Mouse (Mus musculus): Measurements from ENCODE around the gene Smarcad1. TPM values are rescaled to one million over a fixed set of nuclear protein-coding genes. Genes with fewer than 3 reads are reported as not detected.

Smarcad1 gene
- polyA plus RNA-seq (2014; fragmentation: Illumina TruSeq; extraction: RNeasy Lipid Tissue Mini Kit (QIAGEN cat#74804); ENCODE audit: low read depth, low replicate concordance), result 43.3 TPM

GRCm38 (mm10) chr6:65042491-65043171 is at the start of gene Smarcad1:
Smarcad1 (plus strand) TSS chr6:65042583.

GRCm38 (mm10) chr6:65144621-65145205 is 102.3 kb downstream of the Smarcad1 start, which contains the start of gene Hpgds:
Hpgds (minus strand) TSS chr6:65144908.

Other genes starting within 250 kb of the Smarcad1 start
- 2.5 TPM for gene Hpgds, start 102.3 kb downstream of the Smarcad1 start, polyA plus RNA-seq (2014; fragmentation: Illumina TruSeq; extraction: RNeasy Lipid Tissue Mini Kit (QIAGEN cat#74804); ENCODE audit: low read depth, low replicate concordance)

Measured in kidney, adult 10 weeks (tissue).